Comparison of ENCODE assay signal across 8 mouse cellular contexts in the genomic region with DNA sequence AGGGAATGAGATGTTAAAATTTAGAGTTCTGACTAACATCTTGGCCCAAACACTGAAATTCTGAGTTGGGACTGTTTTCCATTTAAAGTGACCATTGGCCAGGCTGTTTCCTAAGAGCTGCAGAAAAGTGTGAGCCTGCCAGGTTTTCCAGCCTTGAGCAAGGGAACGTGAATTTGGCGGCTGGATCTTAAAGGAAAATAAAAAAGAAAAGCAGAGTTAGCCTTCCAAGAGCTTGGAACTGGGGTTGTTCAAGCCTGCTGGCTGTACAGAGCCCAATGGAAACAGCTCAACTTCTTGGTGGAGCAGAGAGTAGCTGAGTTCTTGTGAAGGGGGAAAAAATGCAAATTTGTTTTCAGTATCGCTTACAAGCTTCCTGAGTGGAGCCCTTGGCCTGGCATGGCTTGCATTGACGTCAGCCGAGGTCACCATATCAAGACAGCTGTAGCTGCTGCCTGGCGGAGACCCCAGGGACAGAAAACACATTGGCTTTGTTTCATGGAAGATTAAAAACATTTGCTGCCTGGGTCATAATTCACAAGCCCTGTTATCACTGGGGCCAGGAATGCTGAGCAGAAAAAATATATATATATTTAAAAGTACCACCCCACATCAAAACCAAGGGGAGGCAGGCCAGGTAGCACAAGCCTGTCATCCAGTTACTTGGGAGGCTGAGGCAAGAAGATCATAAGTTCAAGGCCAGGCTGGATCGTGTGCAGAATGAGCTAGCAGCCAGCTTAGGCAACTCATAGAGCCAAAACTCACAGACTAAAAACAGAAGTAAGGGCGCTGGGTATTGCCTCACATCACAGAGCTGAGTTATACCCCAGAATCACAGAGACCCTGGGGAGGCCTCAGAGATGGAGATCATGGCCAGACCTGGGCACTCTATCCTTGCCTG. TPM values are rescaled to one million over a fixed set of nuclear protein-coding genes. Genes with fewer than 3 reads are reported as not detected.
A peak's percentile ranks its signal among the peaks of the same experiment; 100 is the strongest.
DNase-seq lines count a peak whose midpoint lies in the region; ATAC-seq and TF ChIP-seq lines count a peak whose summit lies in the region.

No protein-coding gene starts in this region.

- H3K36me3 ChIP-seq in liver, adult 2 months (ENCODE audit: control insufficient read depth, insufficient read depth, low read length), result no peaks in the 10 kb centered on the region
- no peaks in the 10 kb centered on the region for H3K36me3 ChIP-seq in liver, embryonic 12.5 days
- H3K36me3 ChIP-seq in embryonic facial prominence, embryonic 13.5 days, result no peaks in the 10 kb centered on the region
- H3K36me3 ChIP-seq in heart, embryonic 13.5 days, result no peaks in the 10 kb centered on the region
- H3K36me3 ChIP-seq in kidney, postnatal 0 days (ENCODE audit: insufficient read depth, low read length), result no peaks in the 10 kb centered on the region

- no peak for TF ChIP-seq POLR2A in liver, adult 2 months (IDR thresholded peaks at IDR 0.05; ENCODE audit: extremely low read depth, insufficient read depth, low read length)

- WGBS in liver, adult 2 months, result 5% methylated on average over 8 of the region's 8 CpGs
- WGBS in liver, embryonic 12.5 days (ENCODE audit: insufficient replicate concordance), result 63% methylated on average over 8 of the region's 8 CpGs
- WGBS in embryonic facial prominence, embryonic 13.5 days, result 39% methylated on average over 8 of the region's 8 CpGs
- 46% methylated on average over 8 of the region's 8 CpGs for WGBS in heart, embryonic 13.5 days
- 45% methylated on average over 8 of the region's 8 CpGs for WGBS in kidney, postnatal 0 days

- H3K27ac ChIP-seq in liver, adult 2 months (replicated peaks; ENCODE audit: insufficient read depth, low read depth, low read length), result peak overlapping the region; percentile 99
- no peak overlapping the region for H3K27ac ChIP-seq in liver, embryonic 12.5 days
- H3K27ac ChIP-seq in embryonic facial prominence, embryonic 13.5 days, result peak overlapping the region; percentile 82
- peak overlapping the region; percentile 93 for H3K27ac ChIP-seq in heart, embryonic 13.5 days (replicated peaks)
- H3K27ac ChIP-seq in kidney, postnatal 0 days, result peak overlapping the region; percentile 71

- peaks cover 22% of the 10 kb centered on the region for H3K4me1 ChIP-seq in liver, adult 2 months (ENCODE audit: control insufficient read depth, insufficient read depth, low read length)
- peaks cover 11% of the 10 kb centered on the region; the same call in 1 of the 2 replicates for H3K4me1 ChIP-seq in liver, embryonic 12.5 days
- H3K4me1 ChIP-seq in embryonic facial prominence, embryonic 13.5 days, result peaks cover 37% of the 10 kb centered on the region
- H3K4me1 ChIP-seq in heart, embryonic 13.5 days, result peaks cover 45% of the 10 kb centered on the region
- H3K4me1 ChIP-seq in kidney, postnatal 0 days (replicated peaks; ENCODE audit: insufficient read depth, low read length), result peaks cover 10% of the 10 kb centered on the region

- no peaks in the 10 kb centered on the region for H3K9me3 ChIP-seq in liver, embryonic 12.5 days (replicated peaks)
- H3K9me3 ChIP-seq in embryonic facial prominence, embryonic 13.5 days, result no peaks in the 10 kb centered on the region
- no peaks in the 10 kb centered on the region for H3K9me3 ChIP-seq in heart, embryonic 13.5 days
- H3K9me3 ChIP-seq in kidney, postnatal 0 days (replicated peaks; ENCODE audit: low read length), result no peaks in the 10 kb centered on the region

- H3K79me2 ChIP-seq in liver, adult 2 months (ENCODE audit: control insufficient read depth, insufficient read depth, low read length), result no peaks in the 10 kb centered on the region

- no peak for TF ChIP-seq CTCF in liver, adult 2 months (IDR thresholded peaks at IDR 0.05; ENCODE audit: low read depth, low read length)
- TF ChIP-seq CTCF in kidney, postnatal 0 days (IDR thresholded peaks at IDR 0.05; ENCODE audit: low read depth), result no peak

- H3K9ac ChIP-seq in liver, adult 2 months (ENCODE audit: low read depth, low read length), result peak overlapping the region; percentile 63
- H3K9ac ChIP-seq in liver, embryonic 12.5 days, result no peak overlapping the region
- H3K9ac ChIP-seq in embryonic facial prominence, embryonic 13.5 days, result no peak overlapping the region
- H3K9ac ChIP-seq in heart, embryonic 13.5 days, result peak overlapping the region; percentile 59
- H3K9ac ChIP-seq in kidney, postnatal 0 days (ENCODE audit: low read depth, low read length), result no peak overlapping the region

- no peak for ATAC-seq in liver, embryonic 12.5 days
- ATAC-seq in embryonic facial prominence, embryonic 13.5 days (ENCODE audit: insufficient number of reproducible peaks, insufficient read depth, low FRiP score, low TSS enrichment, low read depth), result peak; percentile 56; the same call in 1 of the 2 replicates
- no peak; the same call in 1 of the 2 replicates for ATAC-seq in heart, embryonic 13.5 days (ENCODE audit: extremely low read depth, insufficient number of reproducible peaks, low FRiP score, low TSS enrichment)
- ATAC-seq in kidney, postnatal 0 days (replicated peaks; ENCODE audit: low FRiP score, low read depth), result no peak

- DNase-seq in liver, adult 2 months (ENCODE audit: extremely low read depth, low read depth, low spot score), result peak; percentile 94
- DNase-seq in kidney, postnatal 0 days (ENCODE audit: low spot score), result peak; percentile 85
- DNase-seq in mesoderm, embryonic 11.5 days (ENCODE audit: low read depth, low spot score), result peak; percentile 70
- DNase-seq in yolk sac, embryonic 10.5 days (ENCODE audit: low spot score), result no peak
- no peak for DNase-seq in spleen, adult 12 weeks (ENCODE audit: low spot score)

- no peaks in the 10 kb centered on the region for H3K27me3 ChIP-seq in liver, adult 2 months (ENCODE audit: control insufficient read depth, insufficient read depth, low read length)
- no peaks in the 10 kb centered on the region; the same call in 1 of the 2 replicates for H3K27me3 ChIP-seq in liver, embryonic 12.5 days (replicated peaks)
- H3K27me3 ChIP-seq in embryonic facial prominence, embryonic 13.5 days, result no peaks in the 10 kb centered on the region
- H3K27me3 ChIP-seq in heart, embryonic 13.5 days (replicated peaks), result no peaks in the 10 kb centered on the region
- no peaks in the 10 kb centered on the region for H3K27me3 ChIP-seq in kidney, postnatal 0 days (ENCODE audit: insufficient read depth, low read length)

- H3K4me3 ChIP-seq in liver, adult 2 months (ENCODE audit: insufficient read depth, low read depth, low read length), result no peak overlapping the region
- no peak overlapping the region for H3K4me3 ChIP-seq in liver, embryonic 12.5 days
- no peak overlapping the region for H3K4me3 ChIP-seq in embryonic facial prominence, embryonic 13.5 days
- no peak overlapping the region for H3K4me3 ChIP-seq in heart, embryonic 13.5 days
- no peak overlapping the region for H3K4me3 ChIP-seq in kidney, postnatal 0 days (replicated peaks; ENCODE audit: low read depth, low read length)

- no peak overlapping the region for H3K4me2 ChIP-seq in liver, embryonic 12.5 days
- H3K4me2 ChIP-seq in embryonic facial prominence, embryonic 13.5 days, result no peak overlapping the region
- no peak overlapping the region for H3K4me2 ChIP-seq in heart, embryonic 13.5 days
- H3K4me2 ChIP-seq in kidney, postnatal 0 days (ENCODE audit: low read length), result no peak overlapping the region

RNA-seq across cellular contexts. Expression of gene Tomm20, which starts 58.7 kb away (rescaled TPM):
- total RNA-seq in liver, adult 2 months (2014; rRNA removed), result 22.6 and 57.1 TPM in 2 replicates
- 233 and 251 TPM in 2 replicates for polyA plus RNA-seq in liver, adult 2 months (2012; rRNA removed)
- 219 and 232 TPM in 2 replicates for polyA plus RNA-seq in liver, embryonic 12.5 days (2016; fragmentation: Nextera tagmentation; extraction: Ambion mirVana)
- polyA plus RNA-seq in embryonic facial prominence, embryonic 13.5 days (2015; fragmentation: Nextera tagmentation; extraction: Ambion mirVana), result 180 and 207 TPM in 2 replicates
- polyA plus RNA-seq in heart, embryonic 13.5 days (2015; fragmentation: Nextera tagmentation; extraction: Ambion mirVana), result 172 and 209 TPM in 2 replicates
- 309 and 315 TPM in 2 replicates for polyA plus RNA-seq in kidney, postnatal 0 days (2015; fragmentation: Nextera tagmentation; extraction: Ambion mirVana)

Comparison
In these comparisons a context has a peak if more than half of its experiments do, and no peak if none do; other contexts are left out.
1. H3K9ac ChIP-seq: peak in liver, adult 2 months (single experiment) and heart, embryonic 13.5 days (single experiment); none in liver, embryonic 12.5 days (single experiment), embryonic facial prominence, embryonic 13.5 days (single experiment) and kidney, postnatal 0 days (single experiment).
2. DNase-seq: peak in liver, adult 2 months (single experiment), kidney, postnatal 0 days (single experiment) and mesoderm, embryonic 11.5 days (single experiment); none in yolk sac, embryonic 10.5 days (single experiment) and spleen, adult 12 weeks (single experiment).